Mouse (Mus musculus) left cerebral cortex, adult 8-10 months (tissue): Measurements from ENCODE around the gene Tmem217. TPM values are rescaled to one million over a fixed set of nuclear protein-coding genes. Genes with fewer than 3 reads are reported as not detected.

Source experiments
- DNase-seq, 2 experiments: peaks; one replicate each; pipeline ENCODE4 v3.0.0; 2022; ENCODE audit warnings: low spot score in 2 of 2
- total RNA-seq, 4 experiments: library from RNA; stranded (reverse); gene quantifications; 2 replicates each; pipeline ENCODE4 v1.2.4; 2022

Tmem217 gene
- total RNA-seq, result not detected

DNA sequence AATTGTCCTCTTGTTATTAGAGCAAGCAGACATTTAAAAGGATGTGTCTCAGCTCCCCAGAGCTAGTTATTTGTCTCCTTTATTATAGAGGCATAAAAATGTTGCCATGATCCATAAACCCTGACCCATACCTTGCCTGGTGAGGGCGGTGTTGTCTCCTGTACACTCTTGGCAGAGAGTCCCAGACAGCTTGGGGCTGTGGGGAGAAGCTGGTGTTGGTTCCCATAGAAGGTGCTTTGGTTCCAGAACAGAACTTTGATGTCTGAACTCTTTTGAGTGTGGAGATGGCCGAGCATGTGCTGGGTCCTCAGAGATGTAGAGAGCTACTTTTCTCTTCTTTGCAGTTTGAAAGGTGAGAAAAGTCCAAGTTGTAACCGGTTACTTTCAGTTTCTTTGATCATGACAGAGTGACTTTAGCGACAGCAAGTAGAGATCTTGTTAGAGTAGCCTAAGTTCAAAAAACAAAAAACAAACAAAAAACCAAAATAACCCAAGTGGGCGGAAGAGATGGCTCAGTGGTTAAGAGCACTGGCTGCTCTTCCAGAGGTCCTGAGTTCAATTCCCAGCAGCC lies at the start of gene Tmem217:
Tmem217 (minus strand) TSS at position 224 of the 571 bp plus-strand sequence.
- DNase-seq, result no peak

DNA sequence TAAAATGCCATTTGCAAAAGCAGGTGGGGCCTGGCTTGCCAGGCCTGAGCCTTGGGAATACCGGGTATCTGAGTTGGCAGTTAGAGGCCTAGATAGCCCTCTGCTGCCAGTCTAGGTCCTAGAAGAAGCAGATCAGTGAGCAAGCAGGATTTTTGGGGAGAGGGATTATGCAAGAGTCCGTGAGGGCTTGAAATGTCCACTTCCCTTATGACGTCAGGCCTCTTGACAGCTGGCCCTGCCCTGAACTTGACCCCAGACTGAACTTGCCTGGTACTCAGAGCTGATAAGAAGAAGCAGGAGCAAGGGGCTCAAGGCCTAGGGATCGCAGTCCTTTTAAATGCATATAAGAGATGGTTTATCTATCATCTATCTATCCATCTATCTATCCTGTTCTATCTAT lies 49.2 kb upstream of the Tmem217 start:
- no peak for DNase-seq

DNA sequence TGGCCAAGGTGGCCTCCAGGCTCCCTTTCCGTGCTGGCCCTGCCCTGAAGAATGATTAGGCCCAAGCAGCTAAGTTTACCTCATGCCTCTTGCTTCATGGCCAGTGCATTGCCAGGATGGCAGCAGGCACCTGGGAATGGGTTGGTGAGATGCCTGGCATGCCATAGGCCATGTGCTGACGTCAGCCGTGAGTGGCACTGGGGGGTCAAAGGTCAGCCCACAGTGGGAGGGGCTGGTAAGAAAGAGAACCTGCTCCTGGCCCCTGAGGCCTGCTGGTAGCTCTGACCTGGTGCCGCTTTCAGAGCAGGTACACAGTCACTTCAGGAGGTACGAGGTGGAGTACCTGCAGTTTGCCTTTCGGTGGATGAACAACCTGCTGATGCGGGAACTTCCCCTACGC lies 47.4 kb upstream of the Tmem217 start:
- DNase-seq, result no peak

DNA sequence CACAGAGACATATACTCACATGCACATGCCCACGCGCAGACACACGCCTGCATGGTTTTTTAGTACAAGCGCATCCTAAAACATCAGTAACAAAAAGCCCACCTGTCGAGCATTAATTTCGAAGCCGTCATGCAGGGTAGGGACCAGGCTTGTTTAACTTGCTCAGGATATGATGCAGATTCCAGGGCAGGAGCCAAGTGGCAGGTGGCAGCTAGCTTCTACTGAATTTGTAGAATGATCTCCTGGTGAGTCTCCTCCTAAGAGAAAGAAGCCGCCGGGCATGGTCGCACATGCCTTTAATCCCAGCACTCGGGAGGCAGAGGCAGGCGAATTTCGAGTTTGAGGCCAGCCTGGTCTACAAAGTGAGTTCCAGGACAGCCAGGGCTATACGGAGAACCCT lies 46.9 kb upstream of the Tmem217 start:
- DNase-seq, result no peak

DNA sequence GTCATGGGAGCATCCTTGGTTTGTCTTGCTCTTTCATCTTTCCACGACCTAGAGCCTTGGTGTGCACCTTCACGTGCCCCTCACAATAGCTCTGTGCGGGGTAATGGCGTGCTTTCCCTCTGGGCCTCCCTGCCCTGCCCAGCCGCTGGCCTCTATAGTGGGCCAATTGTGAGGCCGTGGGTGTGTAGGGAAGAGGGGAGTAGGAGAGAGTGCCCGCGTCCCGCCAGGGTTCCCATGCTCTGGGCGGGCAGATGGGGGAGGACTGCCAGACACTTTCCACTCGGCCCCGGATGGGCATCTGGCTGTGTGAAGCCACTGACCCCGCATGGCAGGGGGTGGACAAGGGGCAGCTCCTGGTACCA lies 44.6 kb upstream of the Tmem217 start:
- no peak for DNase-seq

DNA sequence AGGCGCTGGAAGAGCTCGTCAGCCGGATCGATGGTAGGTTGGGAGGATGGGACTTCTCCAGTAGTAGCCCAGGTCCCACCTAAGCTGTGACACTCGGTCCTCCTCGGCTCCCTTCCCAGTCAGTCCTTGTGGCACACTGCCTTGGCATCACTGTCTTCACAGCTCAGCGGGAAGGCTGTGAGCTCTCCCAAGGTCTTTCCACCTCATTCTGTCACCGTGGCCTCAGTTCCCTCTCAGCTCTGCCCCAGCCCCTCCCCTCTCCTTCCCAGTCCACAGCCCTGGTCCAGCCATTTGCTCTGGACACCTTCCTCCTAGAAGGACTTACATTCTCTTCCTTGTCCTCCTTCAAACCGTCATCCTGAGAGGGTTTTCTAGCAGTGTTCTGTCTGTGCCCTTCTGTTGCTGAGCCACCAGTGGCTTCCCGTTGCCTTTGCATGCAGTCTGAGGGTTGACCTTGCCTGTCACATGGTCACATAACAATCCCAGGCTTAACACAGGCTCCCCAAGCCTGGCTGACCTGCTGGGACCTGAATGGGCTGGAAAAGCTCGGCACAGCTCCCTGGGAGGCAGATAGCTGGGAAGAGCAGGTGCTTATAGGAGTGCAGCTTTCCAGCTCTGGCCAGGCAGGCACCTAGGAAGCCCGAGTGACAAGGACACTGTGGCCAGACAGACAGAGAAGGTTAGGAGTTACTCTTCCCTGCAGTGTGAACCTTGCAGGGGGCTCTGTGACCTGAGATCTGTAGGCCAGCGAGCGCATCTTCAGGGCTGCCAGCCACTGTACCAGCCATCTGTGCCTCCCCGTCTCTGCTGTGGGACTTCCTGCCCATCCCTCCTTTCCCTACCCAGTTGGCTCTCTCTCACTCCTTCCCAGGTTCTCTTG lies 43.9 kb upstream of the Tmem217 start:
- DNase-seq, result no peak

DNA sequence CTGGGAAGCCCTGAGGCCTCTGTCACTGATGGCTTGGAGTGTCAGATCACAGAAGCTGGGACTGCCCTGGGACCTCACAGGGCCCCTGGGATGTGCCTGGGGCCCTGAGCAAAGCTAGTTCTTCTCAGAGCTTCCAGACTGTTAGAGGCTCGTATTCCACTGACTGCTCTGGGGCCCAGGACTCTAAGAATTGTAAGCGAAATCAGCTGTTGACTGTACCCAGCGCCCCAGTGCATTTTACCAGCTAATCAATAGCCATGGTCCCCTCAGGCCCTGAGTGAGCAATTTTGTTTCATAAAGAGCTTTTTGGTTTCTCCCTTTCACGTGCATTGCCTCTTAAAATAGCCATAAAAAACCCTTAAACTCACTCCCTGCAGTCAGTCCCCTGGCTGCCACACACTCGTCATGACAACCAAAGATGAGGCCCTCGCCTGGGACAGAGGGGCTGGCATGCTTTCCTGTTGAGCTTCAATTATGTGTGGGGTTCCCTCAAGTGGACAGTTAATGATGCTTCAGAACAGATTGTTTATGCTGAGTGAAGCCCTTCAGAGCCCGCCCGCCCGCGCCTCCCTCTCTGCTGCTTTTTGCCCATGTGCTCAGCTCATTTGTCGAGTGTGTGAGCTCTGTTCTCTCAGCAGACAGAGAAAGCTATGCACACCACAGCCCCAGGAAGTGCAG lies 37.2 kb upstream of the Tmem217 start:
- no peak for DNase-seq

DNA sequence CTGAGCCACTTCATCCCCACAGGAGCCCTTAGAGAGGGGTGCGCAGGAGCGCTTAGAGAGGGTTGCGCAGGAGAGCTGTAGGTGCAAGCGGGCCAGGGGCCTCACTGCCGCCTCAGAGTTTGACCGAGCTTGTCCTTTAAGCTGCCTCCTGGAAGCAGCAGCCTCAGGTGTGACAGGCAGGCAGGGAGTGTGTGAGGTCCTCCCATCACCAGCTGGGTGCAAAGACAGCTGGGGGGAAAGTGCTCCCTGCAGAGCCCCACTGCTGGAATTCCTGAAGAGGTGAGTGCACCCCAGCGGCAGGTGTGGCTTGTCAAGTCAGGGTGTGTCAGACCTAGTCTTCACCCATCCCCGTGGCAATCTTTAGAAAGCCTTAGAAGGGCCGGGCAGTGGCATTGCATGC lies 34.7 kb upstream of the Tmem217 start:
- DNase-seq, result no peak

DNA sequence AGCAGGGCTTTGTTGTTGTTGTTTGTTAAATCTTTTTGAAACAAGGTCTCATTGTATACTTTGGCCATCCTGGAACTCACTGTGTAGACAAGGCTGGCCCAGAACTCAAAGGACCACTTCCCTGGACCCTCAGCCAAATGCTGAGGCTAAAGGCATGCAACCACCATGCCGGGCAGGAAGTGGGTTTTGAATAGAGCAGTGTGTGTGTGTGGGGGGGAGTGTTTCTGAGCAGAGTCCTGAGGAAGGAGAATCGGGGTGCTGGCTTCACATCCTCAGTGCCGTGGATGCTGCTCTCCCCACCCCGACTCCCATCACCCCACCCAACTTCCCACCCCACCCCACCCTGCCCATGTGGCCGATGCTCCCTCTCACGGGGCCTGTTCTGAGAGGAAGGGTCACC lies 33.3 kb upstream of the Tmem217 start:
- no peak for DNase-seq

DNA sequence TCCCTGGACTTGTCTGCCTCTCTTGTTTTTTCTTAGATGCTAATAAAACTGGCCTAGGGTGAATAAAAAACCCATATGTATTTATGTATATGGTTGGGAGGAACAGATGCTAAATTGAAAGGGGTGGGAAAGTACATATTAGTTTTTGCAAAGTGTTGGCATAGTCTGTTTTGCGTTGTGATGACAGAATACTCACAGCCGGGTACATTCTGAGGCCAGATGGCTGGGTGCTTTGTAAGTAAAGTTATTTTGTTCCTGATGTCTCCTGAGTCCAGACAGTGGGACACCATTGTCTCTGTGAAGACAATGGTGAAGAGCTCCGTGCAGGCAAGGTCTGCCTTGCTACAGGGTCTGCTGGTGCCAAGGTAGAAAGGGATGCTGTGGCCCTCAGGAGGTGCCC lies 32.6 kb upstream of the Tmem217 start:
- no peak for DNase-seq

DNA sequence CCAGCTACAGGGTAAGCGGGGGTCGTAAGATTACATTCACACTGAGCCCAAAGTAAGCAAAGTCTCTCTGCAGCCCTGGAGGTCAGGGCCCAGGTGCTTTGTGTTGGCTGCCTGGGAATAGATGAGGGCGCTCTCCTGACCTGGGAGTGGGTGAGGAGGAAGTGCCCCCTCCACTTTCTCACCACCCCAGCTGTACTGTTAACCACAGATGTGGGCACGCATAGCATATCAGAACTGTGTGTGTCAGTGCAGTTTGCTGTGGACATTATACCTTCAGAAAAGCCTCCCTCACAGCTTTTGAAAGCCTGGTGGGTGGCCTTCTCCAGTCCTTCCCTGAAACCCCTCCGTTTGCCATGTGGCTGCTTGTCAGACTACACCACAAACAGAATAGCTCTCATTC lies 32.1 kb upstream of the Tmem217 start:
- DNase-seq, result no peak

DNA sequence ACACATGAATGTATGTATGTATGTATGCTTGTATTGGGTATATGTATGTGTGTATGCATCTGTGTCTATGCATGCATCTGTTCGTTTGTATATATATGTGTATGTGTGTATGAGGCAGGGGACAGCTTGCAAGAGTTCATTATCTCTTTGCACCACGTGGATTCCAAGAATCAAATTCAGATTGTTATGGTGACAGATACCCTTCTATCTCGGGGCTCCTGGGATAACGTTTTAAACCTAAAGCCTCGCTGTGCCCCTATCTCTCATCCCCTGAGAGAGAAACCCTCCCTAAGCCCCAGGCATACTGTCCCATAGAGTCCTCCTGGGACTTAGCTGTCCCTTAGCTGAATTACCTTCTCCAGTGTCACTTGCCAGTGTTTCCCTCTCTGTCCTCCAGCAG lies 31.4 kb upstream of the Tmem217 start:
- DNase-seq, result no peak

DNA sequence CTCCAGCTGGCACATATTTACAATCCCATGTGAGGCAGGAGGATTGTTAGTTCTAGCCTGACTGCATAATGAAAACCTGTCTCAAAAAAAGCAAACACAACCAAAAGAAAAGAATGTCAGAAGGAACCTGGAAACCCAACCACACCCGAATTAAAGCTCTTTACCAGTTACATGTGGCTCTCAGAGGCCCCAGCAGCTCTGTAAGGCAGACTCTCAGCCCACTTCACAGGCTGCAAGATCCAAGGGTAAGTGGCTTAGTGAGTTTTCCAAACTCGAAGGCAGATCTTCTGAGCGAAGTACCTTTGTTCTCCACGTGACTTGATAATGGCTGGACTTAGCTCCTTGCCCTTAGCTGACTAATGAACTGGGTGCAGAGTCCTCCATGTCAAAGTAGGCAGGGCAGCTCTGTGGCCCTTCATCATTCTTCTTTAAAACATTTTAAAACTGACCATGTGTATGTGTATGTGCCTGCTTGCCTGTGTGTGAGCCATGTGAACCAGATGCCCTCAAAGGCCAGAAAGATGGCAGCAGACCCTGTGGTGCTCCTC lies 27.5 kb upstream of the Tmem217 start:
- no peak for DNase-seq

DNA sequence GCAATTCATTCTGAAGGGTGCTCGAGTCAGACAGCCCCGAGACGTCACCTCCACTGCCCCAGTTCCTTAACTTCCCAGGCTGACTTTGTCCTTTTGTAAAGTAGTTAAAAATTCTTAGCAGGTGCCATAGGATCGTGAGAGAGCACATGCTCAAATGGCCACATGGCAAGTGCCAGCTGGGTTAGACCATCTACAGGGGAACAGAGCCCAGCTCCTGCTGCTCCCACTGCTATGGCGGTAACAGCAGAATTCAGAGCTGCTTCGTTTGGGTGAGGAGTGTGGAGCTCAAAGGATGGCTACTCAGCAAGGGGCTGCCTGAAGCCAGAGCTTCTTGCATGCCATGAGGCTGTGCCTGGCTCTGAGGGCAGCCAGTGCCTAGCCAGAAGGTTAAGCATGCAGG lies 17.6 kb upstream of the Tmem217 start:
- DNase-seq, result no peak

DNA sequence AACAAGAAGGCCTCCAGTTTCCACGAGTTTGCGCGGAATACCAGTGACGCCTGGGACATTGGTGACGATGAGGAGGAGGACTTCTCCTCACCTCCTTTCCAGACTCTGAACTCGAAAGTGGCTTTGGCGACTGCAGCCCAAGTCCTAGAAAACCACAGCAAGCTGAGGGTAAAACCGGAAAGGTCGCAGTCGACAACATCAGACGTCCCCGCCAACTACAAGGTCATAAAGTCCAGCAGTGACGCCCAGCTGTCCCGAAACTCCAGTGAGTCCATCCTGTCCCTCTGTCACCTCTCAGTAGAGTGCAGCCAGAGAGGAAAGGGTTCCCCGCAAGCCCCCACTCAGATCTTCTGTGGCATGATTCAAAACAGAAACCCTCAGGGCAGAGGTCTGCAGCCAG lies 16.2 kb upstream of the Tmem217 start:
- no peak for DNase-seq

DNA sequence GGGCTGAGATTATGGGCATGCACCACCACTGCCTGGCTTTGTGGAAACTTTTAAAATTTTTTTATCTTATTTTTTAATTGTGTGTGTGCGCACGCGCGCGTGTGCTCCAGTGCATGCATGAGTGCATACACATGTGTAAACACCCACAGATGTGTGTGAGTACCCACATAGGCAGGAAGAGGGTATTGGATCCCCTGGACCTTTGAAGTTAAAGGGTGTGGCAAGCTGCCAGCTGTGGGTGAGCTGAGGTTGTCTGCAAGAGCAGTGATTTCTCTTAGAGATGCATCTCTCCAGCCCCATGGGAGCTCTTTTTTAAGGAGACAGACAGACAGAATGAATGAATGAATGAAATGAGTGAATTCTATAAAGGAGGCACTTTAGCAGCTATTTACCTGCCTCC lies 13.3 kb upstream of the Tmem217 start:
- DNase-seq, result no peak

DNA sequence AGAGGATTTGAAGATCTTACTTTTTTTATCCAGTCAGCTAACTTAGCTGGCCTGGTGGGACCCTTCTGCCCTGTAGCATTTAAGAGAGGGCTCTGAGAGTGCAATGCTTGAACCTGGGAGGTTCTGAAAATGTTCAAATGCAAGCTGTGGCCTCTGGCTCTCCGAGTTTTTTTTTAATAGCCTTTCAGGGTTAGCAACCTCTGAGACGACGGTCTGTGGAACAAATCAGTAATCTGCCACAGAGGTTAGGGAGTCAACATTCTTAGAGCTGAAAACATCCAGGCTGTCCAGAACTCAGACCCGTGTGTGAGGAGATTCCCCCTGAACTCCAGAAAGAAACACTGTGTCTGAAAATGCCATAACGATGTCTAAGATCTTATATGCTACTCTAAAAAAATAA lies 6.3 kb upstream of the Tmem217 start:
- DNase-seq, result no peak

DNA sequence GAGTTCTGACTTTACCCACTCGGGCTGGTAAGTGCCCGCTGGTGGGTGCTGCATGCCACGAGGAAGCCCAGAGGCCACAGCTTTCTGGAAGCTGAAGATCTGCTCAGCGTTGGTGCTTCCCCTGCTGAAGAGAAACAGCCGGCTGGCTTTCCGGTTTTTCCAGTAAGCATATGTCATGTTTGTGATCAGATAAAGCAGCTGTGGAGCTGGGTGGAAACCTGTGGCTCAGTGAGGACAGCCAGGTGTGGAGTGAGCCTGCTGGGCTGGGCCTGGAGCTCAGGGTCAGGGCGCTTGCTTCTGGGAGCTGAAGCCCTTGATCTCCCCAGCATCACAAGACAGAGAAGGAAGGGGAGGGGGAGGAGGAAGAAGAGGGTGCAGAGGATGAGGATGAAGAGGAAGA lies 4.7 kb upstream of the Tmem217 start:
- no peak for DNase-seq

DNA sequence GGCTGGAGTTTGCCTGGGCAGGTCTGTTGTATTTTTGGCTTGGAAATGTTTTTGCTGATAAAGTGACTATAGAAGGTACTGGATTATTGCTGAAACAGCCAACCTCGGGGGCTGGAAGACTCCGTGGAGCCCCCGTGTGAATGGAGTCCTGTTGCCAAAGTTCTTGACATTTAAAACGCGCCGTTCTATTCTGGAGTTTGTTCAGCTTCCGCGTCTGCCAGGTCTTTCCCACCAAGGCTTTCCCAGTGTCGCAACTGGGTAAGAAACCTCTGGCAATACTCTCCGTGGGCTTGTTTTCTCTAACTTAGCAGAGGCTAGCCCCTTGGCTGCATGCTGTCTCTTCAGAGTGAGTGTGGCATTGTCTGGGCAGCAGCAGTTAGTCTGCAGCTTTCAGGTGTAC lies 4.3 kb upstream of the Tmem217 start:
- DNase-seq, result no peak

DNA sequence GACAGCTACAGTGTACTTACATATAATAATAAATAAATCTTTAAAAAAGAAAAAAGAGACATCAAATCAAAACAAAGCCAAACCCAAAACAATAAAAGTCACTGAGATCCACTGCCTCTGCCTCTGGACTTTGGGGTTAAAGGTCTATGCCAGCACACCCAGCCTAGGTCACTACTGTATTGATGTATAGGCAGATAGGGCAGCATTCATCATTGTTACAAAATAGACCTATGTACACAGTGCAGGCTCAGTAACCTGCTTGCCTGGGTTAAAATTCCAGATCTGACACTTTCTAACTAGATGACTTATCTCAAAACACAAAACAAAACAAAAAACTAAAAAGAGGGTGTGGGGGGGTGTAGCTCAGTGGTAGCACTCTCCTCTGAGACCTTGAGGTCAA lies 2.0 kb upstream of the Tmem217 start:
- no peak for DNase-seq

DNA sequence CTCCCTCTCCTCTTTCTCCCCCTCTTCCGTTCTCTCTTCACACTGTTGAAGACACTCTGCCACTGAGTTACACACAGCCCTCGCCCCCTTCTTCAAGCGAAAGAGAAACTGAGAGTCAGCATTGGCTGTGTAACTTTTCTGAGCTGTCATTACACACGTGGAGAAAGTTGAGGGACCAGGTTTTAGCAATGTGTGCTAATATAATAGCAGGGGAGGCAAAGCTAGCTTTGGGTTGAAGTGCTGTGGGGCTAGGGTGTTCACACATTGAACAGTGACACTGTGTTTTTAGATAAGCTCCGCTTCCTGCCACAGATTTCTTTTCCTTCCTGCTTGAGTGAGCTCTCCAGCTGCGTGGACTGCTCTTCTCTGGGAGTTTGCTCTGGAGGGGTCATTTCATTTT lies 1.2 kb downstream of the Tmem217 start:
- no peak for DNase-seq
